Mouse (Mus musculus) embryonic fibroblast, embryonic 13.5 days (primary cell): ENCODE data around the gene Kansl1l. TPM values are rescaled to one million over a fixed set of nuclear protein-coding genes. Genes with fewer than 3 reads are reported as not detected.
A peak's percentile ranks its signal among the peaks of the same experiment; 100 is the strongest.

Experiments used
- H3K27ac ChIP-seq: 2 replicates; pipeline ENCODE4 v1.5.1; 2012; ENCODE audit warnings: low read length, control low read depth, inconsistent platforms; ENCODE audit not compliant: insufficient read depth
- H3K4me1 ChIP-seq: 2 replicates; pipeline ENCODE4 v1.6.1; 2011; ENCODE audit warnings: low read length; ENCODE audit not compliant: control insufficient read depth, insufficient read depth
- H3K4me3 ChIP-seq: 2 replicates; pipeline ENCODE4 v1.5.1; 2011; ENCODE audit warnings: mild to moderate bottlenecking, control low read depth, low read length; ENCODE audit not compliant: insufficient read depth
- CTCF ChIP-seq: IDR thresholded peaks from 2 replicates; pipeline ENCODE4 v1.5.1; 2011; ENCODE audit warnings: mild to moderate bottlenecking, control low read depth, low read length, moderate library complexity, borderline replicate concordance; ENCODE audit not compliant: insufficient read depth
- POLR2A ChIP-seq: IDR thresholded peaks from 2 replicates; pipeline ENCODE4 v1.6.1; 2011; ENCODE audit warnings: low read depth, mild to moderate bottlenecking, control low read depth, low read length, moderate library complexity
- polyA plus RNA-seq: library from polyadenylated mRNA; stranded (reverse); fragments of >200 nt; gene quantifications from 2 replicates; pipeline ENCODE4 v1.2.4, GENCODE M21; 2011; ENCODE audit warnings: low read depth; ENCODE audit not compliant: missing spikeins, insufficient read length

Kansl1l gene
- polyA plus RNA-seq, 1 experiment = 20.5 TPM

GRCm38 (mm10) chr1:66820241-66820640 lies 2.9 kb upstream of the Kansl1l start:
- no peaks in the 10 kb centered on the region for H3K4me1 ChIP-seq
- no peak overlapping the region for H3K27ac ChIP-seq
- no peak overlapping the region for H3K4me3 ChIP-seq
- TF ChIP-seq CTCF (no peak), POLR2A (no peak)

- TF ChIP-seq CTCF (no peak), POLR2A (no peak)
- Histone ChIP-seq H3K4me1 (peaks cover 5% of the 10 kb centered on the region), H3K4me3 (peak overlapping the region; percentile 58), H3K27ac (no peak overlapping the region)
These were observed 528 bp upstream of the Kansl1l start for GRCm38 (mm10) chr1:66817865-66818315.

GRCm38 (mm10) chr1:66816837-66817452 lies 417 bp downstream of the Kansl1l start:
- TF ChIP-seq POLR2A (peak; percentile 51), CTCF (no peak)
- peak overlapping the region; percentile 99 for H3K27ac ChIP-seq
- peak overlapping the region; percentile 97 for H3K4me3 ChIP-seq
- H3K4me1 ChIP-seq = peaks cover 5% of the 10 kb centered on the region

- peak overlapping the region; percentile 99 for H3K27ac ChIP-seq
- H3K4me3 ChIP-seq = peak overlapping the region; percentile 97
- TF ChIP-seq POLR2A = peak; percentile 62
- TF ChIP-seq CTCF = no peak
- peaks cover 5% of the 10 kb centered on the region for H3K4me1 ChIP-seq
These were observed 1.2 kb downstream of the Kansl1l start for GRCm38 (mm10) chr1:66815941-66816777.

- Histone ChIP-seq H3K4me1 (peaks cover 5% of the 10 kb centered on the region), H3K4me3 (no peak overlapping the region), H3K27ac (no peak overlapping the region)
- TF ChIP-seq POLR2A (no peak), CTCF (no peak)
These were observed 2.6 kb downstream of the Kansl1l start for GRCm38 (mm10) chr1:66814756-66815155.

GRCm38 (mm10) chr1:66813191-66813590 lies 4.2 kb downstream of the Kansl1l start:
- Histone ChIP-seq H3K4me3 (no peak overlapping the region), H3K27ac (no peak overlapping the region), H3K4me1 (peaks cover 5% of the 10 kb centered on the region)
- no peak for TF ChIP-seq POLR2A
- TF ChIP-seq CTCF = no peak

GRCm38 (mm10) chr1:66806821-66807220 lies 10.5 kb downstream of the Kansl1l start:
- Histone ChIP-seq H3K4me3 (no peak overlapping the region), H3K4me1 (no peaks in the 10 kb centered on the region), H3K27ac (no peak overlapping the region)
- TF ChIP-seq POLR2A = no peak
- TF ChIP-seq CTCF = no peak

GRCm38 (mm10) chr1:66805408-66805807 lies 12.0 kb downstream of the Kansl1l start:
- Histone ChIP-seq H3K4me3 (no peak overlapping the region), H3K4me1 (no peaks in the 10 kb centered on the region), H3K27ac (no peak overlapping the region)
- TF ChIP-seq CTCF = no peak
- no peak for TF ChIP-seq POLR2A

GRCm38 (mm10) chr1:66804710-66805109 lies 12.7 kb downstream of the Kansl1l start:
- TF ChIP-seq CTCF (no peak), POLR2A (no peak)
- H3K4me3 ChIP-seq = no peak overlapping the region
- no peaks in the 10 kb centered on the region for H3K4me1 ChIP-seq
- no peak overlapping the region for H3K27ac ChIP-seq

GRCm38 (mm10) chr1:66797962-66798361 lies 19.4 kb downstream of the Kansl1l start:
- Histone ChIP-seq H3K4me3 (no peak overlapping the region), H3K4me1 (no peaks in the 10 kb centered on the region), H3K27ac (no peak overlapping the region)
- TF ChIP-seq POLR2A (no peak), CTCF (no peak)
